Mouse (Mus musculus) embryonic fibroblast, embryonic 13.5 days (primary cell): ENCODE measurements around the gene Baz2b. TPM values are rescaled to one million over a fixed set of nuclear protein-coding genes. Genes with fewer than 3 reads are reported as not detected.

Source experiments
- H3K27ac ChIP-seq: 2 replicates; pipeline ENCODE4 v1.5.1; 2012; ENCODE audit warnings: low read length, control low read depth, inconsistent platforms; ENCODE audit not compliant: insufficient read depth
- H3K4me1 ChIP-seq: 2 replicates; pipeline ENCODE4 v1.6.1; 2011; ENCODE audit warnings: low read length; ENCODE audit not compliant: control insufficient read depth, insufficient read depth
- H3K4me3 ChIP-seq: 2 replicates; pipeline ENCODE4 v1.5.1; 2011; ENCODE audit warnings: mild to moderate bottlenecking, control low read depth, low read length; ENCODE audit not compliant: insufficient read depth
- CTCF ChIP-seq: IDR thresholded peaks from 2 replicates; pipeline ENCODE4 v1.5.1; 2011; ENCODE audit warnings: mild to moderate bottlenecking, control low read depth, low read length, moderate library complexity, borderline replicate concordance; ENCODE audit not compliant: insufficient read depth
- POLR2A ChIP-seq: IDR thresholded peaks from 2 replicates; pipeline ENCODE4 v1.6.1; 2011; ENCODE audit warnings: low read depth, mild to moderate bottlenecking, control low read depth, low read length, moderate library complexity
- polyA plus RNA-seq: library from polyadenylated mRNA; stranded (reverse); fragments of >200 nt; gene quantifications from 2 replicates; pipeline ENCODE4 v1.2.4, GENCODE M21; 2011; ENCODE audit warnings: low read depth; ENCODE audit not compliant: missing spikeins, insufficient read length

Gene Baz2b
- polyA plus RNA-seq, 1 experiment = 31.9 TPM

DNA sequence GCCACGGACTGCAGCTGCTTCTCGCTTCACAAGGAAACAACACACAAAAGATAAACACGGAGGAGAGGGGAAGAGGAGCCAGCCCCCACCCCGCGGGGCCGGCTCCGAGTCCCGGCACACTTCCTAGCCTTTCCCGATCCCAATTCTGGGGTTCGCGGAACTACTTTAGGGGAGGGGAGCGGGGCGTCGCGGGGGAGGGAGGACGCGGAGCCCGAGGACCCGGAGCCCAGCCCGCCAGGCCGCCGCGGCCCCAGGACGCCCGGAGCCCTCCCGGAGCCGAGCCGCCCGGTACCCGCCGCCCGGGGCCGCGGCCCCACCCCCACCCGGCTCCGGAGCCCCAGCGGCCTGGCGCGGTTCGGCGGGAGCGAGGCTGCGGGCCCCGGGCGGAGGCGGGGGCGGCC, 85.0 kb downstream of the Baz2b start:
- TF ChIP-seq POLR2A (0 out of 2 replicates have a peak, but pooled peaks have one; percentile 43), CTCF (no peak)
- H3K4me1 ChIP-seq = no peaks in the 10 kb centered on the region; the same call in 1 of the 2 replicates
- peak overlapping the region; percentile 96 for H3K4me3 ChIP-seq
- H3K27ac ChIP-seq = peak overlapping the region; percentile 91

DNA sequence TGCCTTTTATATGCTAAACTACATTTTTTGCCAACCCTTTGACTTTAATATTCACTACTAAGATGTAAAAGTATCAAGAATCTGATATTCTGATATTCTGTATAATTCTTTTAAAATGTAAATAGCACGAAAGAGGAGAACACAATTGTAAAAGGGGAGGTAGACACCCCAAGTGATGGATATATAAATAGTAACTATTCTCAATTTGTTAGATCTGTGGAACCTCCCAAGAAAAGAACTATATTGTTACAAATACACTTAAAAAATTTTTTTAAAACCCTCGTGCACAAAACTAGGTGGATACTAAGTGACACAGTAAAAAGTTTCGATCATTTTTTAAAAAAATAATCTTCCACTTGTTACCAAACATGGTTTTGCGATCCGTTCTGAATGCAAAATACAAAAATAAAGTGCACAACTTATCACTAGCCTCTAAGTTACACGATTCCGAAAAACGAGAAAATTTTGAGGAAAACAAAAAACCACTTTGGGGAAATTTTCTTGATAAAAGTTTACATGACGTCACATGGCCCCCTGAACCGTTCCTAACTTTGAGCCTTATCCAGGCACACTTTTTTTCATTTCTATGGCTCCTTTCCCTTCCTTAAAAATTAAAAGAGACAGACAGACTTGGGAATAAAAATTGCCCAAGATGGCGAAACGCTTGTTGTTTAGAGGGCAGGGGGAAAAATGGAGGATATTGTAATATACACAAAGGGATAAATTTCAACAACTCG, 85.6 kb downstream of the Baz2b start:
- TF ChIP-seq POLR2A (no peak), CTCF (no peak)
- H3K4me3 ChIP-seq = peak overlapping the region; percentile 96
- H3K4me1 ChIP-seq = no peaks in the 10 kb centered on the region; the same call in 1 of the 2 replicates
- peak overlapping the region; percentile 91 for H3K27ac ChIP-seq

DNA sequence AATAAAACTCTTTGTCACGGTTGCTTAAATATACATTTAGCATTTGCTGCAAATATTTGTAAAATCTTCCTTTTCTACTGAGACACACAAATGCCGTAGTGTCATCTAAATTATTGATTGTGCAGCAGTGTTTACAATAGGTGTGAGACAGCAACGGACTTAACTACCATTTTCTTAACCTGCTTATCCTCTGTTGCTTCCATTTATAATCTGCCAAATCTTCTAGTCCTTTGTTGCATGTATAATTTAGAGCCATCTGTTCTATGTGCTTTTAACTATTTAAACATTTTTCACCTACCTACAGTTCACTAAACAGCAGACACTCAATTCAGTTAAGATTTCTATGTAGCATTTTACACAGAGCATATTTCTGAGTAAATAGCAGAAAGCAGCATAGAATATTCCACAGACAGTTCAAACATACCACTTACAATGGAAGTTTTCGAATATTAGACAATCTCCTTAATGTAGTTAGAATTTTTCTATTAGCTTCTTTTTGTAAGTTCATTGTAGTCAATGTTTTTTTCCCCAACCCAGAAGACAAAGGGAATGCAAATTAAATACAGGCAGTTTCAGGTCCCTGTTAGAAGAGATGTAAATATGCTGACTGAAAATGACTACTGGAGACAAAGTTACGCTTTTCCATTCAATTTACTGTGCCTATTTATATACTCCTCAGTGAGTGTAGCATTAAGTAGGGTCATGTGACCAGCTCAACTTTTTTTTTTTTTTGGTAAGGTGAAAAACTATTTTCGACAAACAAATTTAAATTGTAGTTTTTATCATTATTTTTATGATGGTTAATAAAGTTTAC, 86.4 kb downstream of the Baz2b start:
- no peak overlapping the region for H3K27ac ChIP-seq
- TF ChIP-seq CTCF = no peak
- no peak for TF ChIP-seq POLR2A
- no peak overlapping the region for H3K4me3 ChIP-seq
- no peaks in the 10 kb centered on the region; the same call in 1 of the 2 replicates for H3K4me1 ChIP-seq

DNA sequence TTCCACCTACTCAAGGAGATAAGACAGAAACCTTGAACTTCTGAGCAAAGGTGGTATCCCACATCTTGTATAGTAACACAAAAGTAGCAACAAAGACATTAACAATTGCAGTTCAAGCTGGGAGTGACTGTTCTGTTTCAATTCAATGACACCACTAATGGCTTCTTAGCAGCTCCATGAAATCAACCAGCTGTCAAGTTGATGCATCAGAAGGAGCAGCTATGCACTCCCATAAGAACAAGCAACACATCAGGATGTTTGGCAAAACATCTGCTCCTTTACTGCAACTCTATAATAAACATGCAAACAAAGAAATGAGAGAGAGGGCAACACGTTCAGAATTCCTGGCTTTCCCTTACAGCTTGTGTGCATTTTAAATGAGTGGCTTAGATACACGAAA, 87.5 kb downstream of the Baz2b start:
- Histone ChIP-seq H3K4me1 (no peaks in the 10 kb centered on the region; the same call in 1 of the 2 replicates), H3K4me3 (no peak overlapping the region), H3K27ac (no peak overlapping the region)
- no peak for TF ChIP-seq CTCF
- no peak for TF ChIP-seq POLR2A

DNA sequence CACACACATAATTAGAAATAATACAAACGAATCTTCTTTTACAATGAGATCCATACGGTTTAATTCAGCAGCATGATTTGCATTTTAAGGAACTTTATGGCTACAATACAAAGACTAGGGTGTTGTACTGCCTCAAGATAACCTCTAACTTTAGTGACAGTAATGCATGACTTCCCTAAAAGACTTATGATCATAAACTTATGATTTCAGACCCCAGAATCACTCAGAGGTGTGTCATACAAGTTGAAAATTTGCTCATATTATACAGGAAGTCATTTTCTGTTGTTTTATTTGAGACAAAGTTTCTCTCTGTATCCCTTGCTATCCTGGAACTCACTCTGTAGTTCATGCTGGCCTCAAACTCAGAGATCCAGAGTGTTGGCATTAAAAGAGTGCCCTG, 89.0 kb downstream of the Baz2b start:
- H3K4me1 ChIP-seq = peaks cover 2% of the 10 kb centered on the region; the same call in 1 of the 2 replicates
- H3K27ac ChIP-seq = no peak overlapping the region
- no peak overlapping the region for H3K4me3 ChIP-seq
- TF ChIP-seq POLR2A (no peak), CTCF (no peak)

DNA sequence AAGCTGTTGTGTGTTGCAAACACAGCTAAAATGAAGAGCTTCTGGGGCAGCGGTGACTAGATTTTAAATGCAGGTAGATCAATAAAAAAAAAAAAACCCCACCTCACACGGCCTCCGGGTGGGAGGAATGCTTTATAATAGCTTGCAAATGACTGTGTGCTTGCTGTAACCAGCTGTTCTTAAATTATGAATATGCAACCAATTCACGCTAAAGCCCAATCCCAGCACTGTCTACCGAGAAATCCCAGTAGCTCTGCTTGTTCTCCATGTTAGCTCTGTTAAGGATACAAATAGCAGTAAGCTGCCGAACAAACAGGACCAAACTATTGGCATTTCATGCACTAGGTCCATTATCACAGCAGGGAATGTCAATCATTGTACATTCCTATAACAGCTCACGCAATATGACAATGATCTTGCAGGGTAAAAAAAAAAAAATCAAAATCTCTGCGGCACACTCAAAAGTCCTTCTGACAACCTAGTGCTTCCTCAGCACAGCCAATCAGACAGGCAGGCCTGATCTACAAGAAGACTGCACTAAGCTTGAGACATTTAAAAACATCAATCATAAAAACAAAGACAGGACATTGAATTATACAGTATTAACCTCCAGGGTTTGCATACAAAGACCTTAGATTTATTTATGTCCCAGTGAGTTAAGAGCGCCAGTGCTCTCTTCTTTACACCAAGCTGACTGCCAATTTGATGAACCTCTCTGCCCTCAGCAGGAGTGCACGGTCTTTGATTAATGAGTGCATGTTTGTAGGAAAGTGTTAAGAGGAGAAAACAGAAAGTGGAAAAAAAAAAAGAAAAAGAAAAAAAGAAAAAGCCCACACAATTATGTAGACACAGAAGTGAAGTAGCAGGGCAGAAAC, 90.7 kb downstream of the Baz2b start:
- Histone ChIP-seq H3K4me1 (peaks cover 5% of the 10 kb centered on the region), H3K4me3 (no peak overlapping the region), H3K27ac (no peak overlapping the region)
- no peak for TF ChIP-seq CTCF
- no peak for TF ChIP-seq POLR2A

DNA sequence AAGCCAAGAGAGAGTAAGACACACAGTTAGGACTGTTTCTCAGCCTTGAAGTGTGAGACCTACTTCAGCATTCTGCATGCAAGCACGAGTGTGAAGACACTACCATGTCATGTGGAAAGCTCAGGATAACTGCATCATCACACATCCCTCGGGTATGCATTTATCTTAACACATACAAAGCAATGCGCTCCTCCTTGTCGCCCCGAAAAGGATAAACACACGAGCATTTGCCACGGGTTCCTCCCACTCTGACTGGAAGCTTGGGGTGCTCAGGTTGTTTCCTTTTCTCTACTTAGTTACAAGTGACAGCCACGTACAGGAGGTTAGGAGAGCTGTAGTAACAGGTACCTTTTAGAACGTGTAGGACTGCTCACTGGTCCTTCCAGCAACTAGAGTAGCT, 91.8 kb downstream of the Baz2b start:
- Histone ChIP-seq H3K4me1 (peaks cover 5% of the 10 kb centered on the region), H3K4me3 (no peak overlapping the region), H3K27ac (no peak overlapping the region)
- TF ChIP-seq CTCF = no peak

DNA sequence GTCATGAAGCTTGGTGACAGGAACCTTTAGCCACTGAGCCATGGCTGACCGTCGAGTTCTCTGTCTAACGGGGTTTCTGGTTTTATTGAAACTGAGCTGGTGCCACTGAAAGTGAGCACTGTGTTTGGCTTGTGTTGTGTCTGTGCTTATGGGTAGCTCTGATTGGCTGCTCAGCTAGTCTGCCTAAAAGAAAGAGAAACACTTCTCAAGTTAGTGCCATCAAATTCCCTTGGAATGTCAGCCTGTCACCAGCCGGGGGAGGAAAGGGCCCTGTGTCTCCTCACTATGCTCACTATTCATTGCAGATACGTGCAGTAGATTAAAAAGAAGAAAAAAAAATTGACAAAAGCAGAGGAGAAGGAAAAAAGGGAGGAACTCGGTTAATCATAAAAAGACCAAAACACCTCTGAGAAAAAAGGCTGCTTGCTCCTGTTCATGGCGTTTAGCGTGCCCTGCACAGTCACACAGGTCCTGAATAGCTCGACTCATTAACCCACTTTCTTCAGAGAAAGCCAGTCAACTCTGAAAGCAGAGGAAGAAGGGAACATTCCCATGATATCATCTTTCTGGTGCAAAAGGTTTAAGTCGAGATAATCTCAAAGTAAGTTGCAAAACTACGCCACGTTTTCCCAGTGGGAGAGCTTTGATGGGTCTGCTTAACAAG, 93.6 kb downstream of the Baz2b start:
- Histone ChIP-seq H3K4me3 (no peak overlapping the region), H3K27ac (no peak overlapping the region), H3K4me1 (peaks cover 7% of the 10 kb centered on the region)
- TF ChIP-seq CTCF (no peak), POLR2A (no peak)

DNA sequence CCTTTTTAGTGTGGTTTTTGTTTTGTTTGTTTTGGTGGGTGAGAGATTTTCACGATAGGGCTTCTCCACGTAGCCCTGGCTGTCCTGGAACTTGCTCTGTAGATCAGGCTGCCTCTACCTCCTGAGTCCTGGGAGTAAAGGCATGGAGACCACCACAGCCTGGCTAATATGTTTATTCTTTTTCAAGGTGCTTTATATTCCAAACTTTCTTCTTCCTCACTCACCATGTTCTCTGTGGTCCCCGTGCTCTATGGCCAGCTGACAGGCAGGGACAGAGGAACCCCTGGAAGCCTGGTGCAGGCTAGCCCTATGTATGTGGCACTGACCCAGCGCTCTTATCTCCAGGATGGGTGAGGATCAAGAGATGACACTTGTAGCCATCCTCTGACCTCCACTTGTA, 94.7 kb downstream of the Baz2b start:
- peaks cover 7% of the 10 kb centered on the region for H3K4me1 ChIP-seq
- H3K4me3 ChIP-seq = no peak overlapping the region
- H3K27ac ChIP-seq = no peak overlapping the region
- TF ChIP-seq CTCF (no peak), POLR2A (no peak)
